Mouse (Mus musculus) bone marrow, adult 2 months (tissue): ENCODE data around the gene Dbp.

Experiments
- CTCF ChIP-seq: fragments of 200-500 bp; IDR thresholded peaks from 2 replicates; pipeline ENCODE4 v1.5.1; 2011; ENCODE audit warnings: low read length, control low read depth; ENCODE audit not compliant: control insufficient read depth, insufficient read depth
- POLR2A ChIP-seq: fragments of 200-500 bp; IDR thresholded peaks from 2 replicates; pipeline ENCODE4 v1.6.1; 2011; ENCODE audit warnings: low read depth, mild to moderate bottlenecking, control low read depth, low read length, borderline replicate concordance; ENCODE audit not compliant: control insufficient read depth

- TF ChIP-seq POLR2A (no peak), CTCF (no peak)
Observed at GRCm38 (mm10) chr7:45726419-45726818, 21.5 kb downstream of the Dbp start.
